In the genomic region with DNA sequence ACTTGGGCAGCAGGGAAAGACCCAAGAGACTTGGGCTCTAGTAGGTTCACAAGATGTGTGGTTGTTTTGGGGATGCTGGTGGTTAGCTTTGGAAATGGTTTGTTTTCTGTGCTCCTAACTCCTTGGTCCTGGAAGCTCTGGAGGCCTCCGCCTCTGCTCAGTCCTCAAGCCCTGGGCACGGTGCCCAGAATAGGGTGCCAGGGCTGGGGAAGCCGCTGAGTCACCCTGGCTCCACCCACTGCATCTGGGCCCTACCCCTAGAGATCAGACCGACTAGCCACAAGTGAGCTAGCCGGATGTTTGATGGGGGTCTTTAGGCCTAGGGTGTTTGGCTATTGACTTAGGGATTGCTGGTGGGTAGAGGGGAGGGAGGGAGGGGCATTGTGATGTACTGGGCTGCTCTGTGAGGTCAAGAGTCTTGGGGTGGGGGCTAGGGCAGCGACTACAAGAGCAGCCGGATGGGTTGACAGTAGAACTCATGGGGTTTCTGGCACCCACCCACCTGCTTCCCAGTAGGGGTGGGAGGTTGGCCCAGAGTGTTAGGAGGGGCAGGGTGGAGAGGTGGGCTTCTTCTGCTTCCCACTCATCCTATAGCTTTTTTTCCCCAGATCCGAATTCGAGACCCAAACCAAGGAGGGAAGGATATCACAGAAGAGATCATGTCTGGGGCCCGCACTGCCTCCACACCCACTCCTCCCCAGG, we compare ENCODE assay signal across 8 mouse cellular contexts. TPM values are rescaled to one million over a fixed set of nuclear protein-coding genes. Genes with fewer than 3 reads are reported as not detected.
DNase-seq lines count a peak whose midpoint lies in the region; ATAC-seq and TF ChIP-seq lines count a peak whose summit lies in the region.

No protein-coding gene starts in this region.

- WGBS in heart, embryonic 11.5 days (ENCODE audit: insufficient replicate concordance) = 86% methylated on average over 10 of the region's 10 CpGs
- 67% methylated on average over 10 of the region's 10 CpGs for WGBS in kidney, postnatal 0 days
- 80% methylated on average over 9 of the region's 10 CpGs for WGBS in hindbrain, embryonic 12.5 days

- H3K9ac ChIP-seq in heart, embryonic 11.5 days (ENCODE audit: low read depth, low read length) = no peak overlapping the region
- H3K9ac ChIP-seq in kidney, postnatal 0 days (ENCODE audit: low read depth, low read length) = no peak overlapping the region
- no peak overlapping the region for H3K9ac ChIP-seq in hindbrain, embryonic 12.5 days

- H3K4me2 ChIP-seq in heart, embryonic 11.5 days = no peak overlapping the region
- H3K4me2 ChIP-seq in kidney, postnatal 0 days (ENCODE audit: low read length) = no peak overlapping the region
- no peak overlapping the region for H3K4me2 ChIP-seq in hindbrain, embryonic 12.5 days (replicated peaks)

- no peak for TF ChIP-seq POLR2A in bone marrow macrophage, adult 2 months (IDR thresholded peaks at IDR 0.05; ENCODE audit: borderline replicate concordance, low read depth, low read length)

- DNase-seq in heart, adult 11 months = peak; percentile 98
- DNase-seq in frontal cortex, postnatal 36 days (ENCODE audit: low spot score in 2 of 2) = peak; percentile 76 to 79
- DNase-seq in kidney, postnatal 0 days (ENCODE audit: low spot score) = peak; percentile 29
- DNase-seq in lung, adult 18-20 months = peak; percentile 92 to 96
- DNase-seq in spleen, postnatal 14 days (ENCODE audit: low spot score in 2 of 2) = peak; percentile 78 to 85

- no peaks in the 10 kb centered on the region for H3K27me3 ChIP-seq in heart, embryonic 11.5 days (ENCODE audit: control insufficient read depth, insufficient read depth, low read length)
- no peaks in the 10 kb centered on the region for H3K27me3 ChIP-seq in kidney, postnatal 0 days (ENCODE audit: insufficient read depth, low read length)
- H3K27me3 ChIP-seq in hindbrain, embryonic 12.5 days = no peaks in the 10 kb centered on the region

- no peak for ATAC-seq in heart, embryonic 11.5 days (replicated peaks; ENCODE audit: insufficient number of reproducible peaks, low FRiP score, low TSS enrichment)
- no peak for ATAC-seq in kidney, postnatal 0 days (replicated peaks; ENCODE audit: low FRiP score, low read depth)
- ATAC-seq in hindbrain, embryonic 12.5 days (ENCODE audit: low FRiP score) = no peak

- no peaks in the 10 kb centered on the region for H3K9me3 ChIP-seq in heart, embryonic 11.5 days (replicated peaks; ENCODE audit: control insufficient read depth, low read length)
- no peaks in the 10 kb centered on the region for H3K9me3 ChIP-seq in kidney, postnatal 0 days (replicated peaks; ENCODE audit: low read length)
- H3K9me3 ChIP-seq in hindbrain, embryonic 12.5 days (replicated peaks) = no peaks in the 10 kb centered on the region

- TF ChIP-seq CTCF in bone marrow macrophage, adult 2 months (IDR thresholded peaks at IDR 0.05; ENCODE audit: low read depth, low read length) = no peak
- no peak for TF ChIP-seq CTCF in kidney, postnatal 0 days (IDR thresholded peaks at IDR 0.05; ENCODE audit: low read depth)

- H3K36me3 ChIP-seq in heart, embryonic 11.5 days (ENCODE audit: control insufficient read depth, insufficient read depth, low read length) = peaks cover 68% of the 10 kb centered on the region
- H3K36me3 ChIP-seq in kidney, postnatal 0 days (ENCODE audit: insufficient read depth, low read length) = peaks cover 80% of the 10 kb centered on the region
- peaks cover 79% of the 10 kb centered on the region for H3K36me3 ChIP-seq in hindbrain, embryonic 12.5 days

- H3K27ac ChIP-seq in heart, embryonic 11.5 days (ENCODE audit: low read depth, low read length) = no peak overlapping the region
- peak overlapping the region; percentile 41 for H3K27ac ChIP-seq in bone marrow macrophage, adult 2 months (ENCODE audit: insufficient read depth, low read depth, low read length)
- H3K27ac ChIP-seq in kidney, postnatal 0 days = no peak overlapping the region
- H3K27ac ChIP-seq in hindbrain, embryonic 12.5 days = no peak overlapping the region

- H3K4me3 ChIP-seq in heart, embryonic 11.5 days (ENCODE audit: low read depth, low read length) = no peak overlapping the region
- H3K4me3 ChIP-seq in bone marrow macrophage, adult 2 months (ENCODE audit: insufficient read depth, low read length) = no peak overlapping the region
- H3K4me3 ChIP-seq in kidney, postnatal 0 days (replicated peaks; ENCODE audit: low read depth, low read length) = no peak overlapping the region
- H3K4me3 ChIP-seq in hindbrain, embryonic 12.5 days = no peak overlapping the region

- H3K4me1 ChIP-seq in heart, embryonic 11.5 days (ENCODE audit: control insufficient read depth, insufficient read depth, low read length) = peaks cover 20% of the 10 kb centered on the region
- H3K4me1 ChIP-seq in bone marrow macrophage, adult 2 months (ENCODE audit: control insufficient read depth, insufficient read depth, low read length) = peaks cover 31% of the 10 kb centered on the region
- H3K4me1 ChIP-seq in kidney, postnatal 0 days (replicated peaks; ENCODE audit: insufficient read depth, low read length) = peaks cover 7% of the 10 kb centered on the region; the same call in 1 of the 2 replicates
- peaks cover 19% of the 10 kb centered on the region for H3K4me1 ChIP-seq in hindbrain, embryonic 12.5 days

RNA-seq across cellular contexts. Expression of gene Eif4g1, which starts 10.0 kb away (rescaled TPM):
- 117 and 133 TPM in 2 replicates for polyA plus RNA-seq in heart, embryonic 11.5 days (2014; fragmentation: Nextera tagmentation; extraction: Ambion mirVana)
- 101 and 119 TPM in 2 replicates for polyA plus RNA-seq in bone marrow macrophage, adult 2 months (2012; ENCODE audit: insufficient read depth, insufficient read length, missing spikeins)
- polyA plus RNA-seq in kidney, postnatal 0 days (2015; fragmentation: Nextera tagmentation; extraction: Ambion mirVana) = 115 and 119 TPM in 2 replicates
- polyA plus RNA-seq in hindbrain, embryonic 12.5 days (2016; fragmentation: Nextera tagmentation; extraction: Ambion mirVana) = 197 and 200 TPM in 2 replicates

RNA-seq across cellular contexts. Expression of gene Fam131a, which starts 14.9 kb away (rescaled TPM):
- polyA plus RNA-seq in heart, embryonic 11.5 days (2014; fragmentation: Nextera tagmentation; extraction: Ambion mirVana) = 2.6 and 4.9 TPM in 2 replicates
- 6.2 and 7.6 TPM in 2 replicates for polyA plus RNA-seq in bone marrow macrophage, adult 2 months (2012; ENCODE audit: insufficient read depth, insufficient read length, missing spikeins)
- polyA plus RNA-seq in kidney, postnatal 0 days (2015; fragmentation: Nextera tagmentation; extraction: Ambion mirVana) = 6.4 and 6.9 TPM in 2 replicates
- 19.4 and 19.8 TPM in 2 replicates for polyA plus RNA-seq in hindbrain, embryonic 12.5 days (2016; fragmentation: Nextera tagmentation; extraction: Ambion mirVana)

RNA-seq across cellular contexts. Expression of gene Psmd2, which starts 26.7 kb away (rescaled TPM):
- 275 and 327 TPM in 2 replicates for polyA plus RNA-seq in heart, embryonic 11.5 days (2014; fragmentation: Nextera tagmentation; extraction: Ambion mirVana)
- 147 and 191 TPM in 2 replicates for polyA plus RNA-seq in bone marrow macrophage, adult 2 months (2012; ENCODE audit: insufficient read depth, insufficient read length, missing spikeins)
- 212 and 246 TPM in 2 replicates for polyA plus RNA-seq in kidney, postnatal 0 days (2015; fragmentation: Nextera tagmentation; extraction: Ambion mirVana)
- 397 and 411 TPM in 2 replicates for polyA plus RNA-seq in hindbrain, embryonic 12.5 days (2016; fragmentation: Nextera tagmentation; extraction: Ambion mirVana)

RNA-seq across cellular contexts. Expression of gene Polr2h, which starts 39.3 kb away (rescaled TPM):
- polyA plus RNA-seq in heart, embryonic 11.5 days (2014; fragmentation: Nextera tagmentation; extraction: Ambion mirVana) = 65.0 and 65.9 TPM in 2 replicates
- 10.1 and 17.5 TPM in 2 replicates for polyA plus RNA-seq in bone marrow macrophage, adult 2 months (2012; ENCODE audit: insufficient read depth, insufficient read length, missing spikeins)
- 98.6 and 105 TPM in 2 replicates for polyA plus RNA-seq in kidney, postnatal 0 days (2015; fragmentation: Nextera tagmentation; extraction: Ambion mirVana)
- polyA plus RNA-seq in hindbrain, embryonic 12.5 days (2016; fragmentation: Nextera tagmentation; extraction: Ambion mirVana) = 68.6 and 80.7 TPM in 2 replicates

RNA-seq across cellular contexts. Expression of gene Clcn2, which starts 39.4 kb away (rescaled TPM):
- polyA plus RNA-seq in heart, embryonic 11.5 days (2014; fragmentation: Nextera tagmentation; extraction: Ambion mirVana) = 5.7 and 6.7 TPM in 2 replicates
- 1.0 and 1.6 TPM in 2 replicates for polyA plus RNA-seq in bone marrow macrophage, adult 2 months (2012; ENCODE audit: insufficient read depth, insufficient read length, missing spikeins)
- polyA plus RNA-seq in kidney, postnatal 0 days (2015; fragmentation: Nextera tagmentation; extraction: Ambion mirVana) = 10.2 and 10.7 TPM in 2 replicates
- 40.0 and 40.5 TPM in 2 replicates for polyA plus RNA-seq in hindbrain, embryonic 12.5 days (2016; fragmentation: Nextera tagmentation; extraction: Ambion mirVana)

Comparison
In these comparisons a context has a peak if more than half of its experiments do, and no peak if none do; other contexts are left out.
1. DNase-seq: peak in every context shown above with its lines; median percentile 98 in heart, adult 11 months; 94 in lung, adult 18-20 months; 82 in spleen, postnatal 14 days; 78 in frontal cortex, postnatal 36 days; 29 in kidney, postnatal 0 days.